Mouse (Mus musculus): ENCODE data around the gene Ppm1l. TPM values are rescaled to one million over a fixed set of nuclear protein-coding genes. Genes with fewer than 3 reads are reported as not detected.

The Ppm1l gene
- polyA plus RNA-seq, 2 experiments, result 7.1 to 12.2 TPM

GRCm38 (mm10) chr3:69489669-69490068 lies 173.0 kb downstream of the Ppm1l start:
- 81% methylated on average over 3 of the region's 3 CpGs for WGBS
- ATAC-seq (ENCODE audit: low FRiP score, low read depth) (no peak), DNase-seq (ENCODE audit: low spot score) (no peak)
- Histone ChIP-seq H3K27ac (replicated peaks; ENCODE audit: low read depth, low read length) (no peak overlapping the region), H3K36me3 (ENCODE audit: control insufficient read depth, insufficient read depth, low read length) (no peaks in the 10 kb centered on the region), H3K9ac (ENCODE audit: low read depth, low read length, severe bottlenecking) (no peak overlapping the region), H3K4me2 (replicated peaks; ENCODE audit: low read depth, low read length, severe bottlenecking) (no peak overlapping the region), H3K9me3 (ENCODE audit: control insufficient read depth, low read length) (no peaks in the 10 kb centered on the region), H3K27me3 (ENCODE audit: control insufficient read depth, insufficient read depth, low read length) (no peaks in the 10 kb centered on the region), H3K4me1 (ENCODE audit: control insufficient read depth, insufficient read depth, low read length) (peaks cover 24% of the 10 kb centered on the region), H3K4me3 (replicated peaks; ENCODE audit: low read length) (no peak overlapping the region)
- no peak for TF ChIP-seq POLR2A (IDR thresholded peaks at IDR 0.05; ENCODE audit: borderline replicate concordance, extremely low read depth, insufficient read depth, insufficient read length)

GRCm38 (mm10) chr3:69490981-69491681 lies 174.5 kb downstream of the Ppm1l start:
- Histone ChIP-seq H3K27me3 (ENCODE audit: control insufficient read depth, insufficient read depth, low read length) (no peaks in the 10 kb centered on the region), H3K27ac (replicated peaks; ENCODE audit: low read depth, low read length) (no peak overlapping the region), H3K9ac (ENCODE audit: low read depth, low read length, severe bottlenecking) (no peak overlapping the region), H3K4me1 (ENCODE audit: control insufficient read depth, insufficient read depth, low read length) (peaks cover 24% of the 10 kb centered on the region), H3K36me3 (ENCODE audit: control insufficient read depth, insufficient read depth, low read length) (no peaks in the 10 kb centered on the region), H3K4me2 (replicated peaks; ENCODE audit: low read depth, low read length, severe bottlenecking) (no peak overlapping the region), H3K9me3 (ENCODE audit: control insufficient read depth, low read length) (no peaks in the 10 kb centered on the region), H3K4me3 (replicated peaks; ENCODE audit: low read length) (no peak overlapping the region)
- 76% methylated on average over 6 of the region's 6 CpGs for WGBS
- no peak for DNase-seq (ENCODE audit: low spot score)
- no peak for ATAC-seq (ENCODE audit: low FRiP score, low read depth)
- no peak for TF ChIP-seq POLR2A (IDR thresholded peaks at IDR 0.05; ENCODE audit: borderline replicate concordance, extremely low read depth, insufficient read depth, insufficient read length)

GRCm38 (mm10) chr3:69494233-69495010 lies 177.8 kb downstream of the Ppm1l start:
- Histone ChIP-seq H3K4me2 (replicated peaks; ENCODE audit: low read depth, low read length, severe bottlenecking) (no peak overlapping the region), H3K4me1 (ENCODE audit: control insufficient read depth, insufficient read depth, low read length) (peaks cover 8% of the 10 kb centered on the region), H3K4me3 (replicated peaks; ENCODE audit: low read length) (no peak overlapping the region), H3K9me3 (ENCODE audit: control insufficient read depth, low read length) (no peaks in the 10 kb centered on the region), H3K36me3 (ENCODE audit: control insufficient read depth, insufficient read depth, low read length) (no peaks in the 10 kb centered on the region), H3K9ac (ENCODE audit: low read depth, low read length, severe bottlenecking) (no peak overlapping the region), H3K27ac (replicated peaks; ENCODE audit: low read depth, low read length) (no peak overlapping the region), H3K27me3 (ENCODE audit: control insufficient read depth, insufficient read depth, low read length) (no peaks in the 10 kb centered on the region)
- DNase-seq (ENCODE audit: low spot score) (no peak), ATAC-seq (ENCODE audit: low FRiP score, low read depth) (no peak)
- WGBS, result 38% methylated on average over 4 of the region's 4 CpGs
- no peak for TF ChIP-seq POLR2A (IDR thresholded peaks at IDR 0.05; ENCODE audit: borderline replicate concordance, extremely low read depth, insufficient read depth, insufficient read length)

GRCm38 (mm10) chr3:69497178-69497577 lies 180.5 kb downstream of the Ppm1l start:
- H3K27me3 ChIP-seq (ENCODE audit: control insufficient read depth, insufficient read depth, low read length), result no peaks in the 10 kb centered on the region
- DNase-seq (ENCODE audit: low spot score) (no peak), ATAC-seq (ENCODE audit: low FRiP score, low read depth) (no peak)
- no peak overlapping the region for H3K4me3 ChIP-seq (replicated peaks; ENCODE audit: low read length)
- H3K27ac ChIP-seq (replicated peaks; ENCODE audit: low read depth, low read length), result no peak overlapping the region
- no peak overlapping the region for H3K9ac ChIP-seq (ENCODE audit: low read depth, low read length, severe bottlenecking)
- no peaks in the 10 kb centered on the region for H3K36me3 ChIP-seq (ENCODE audit: control insufficient read depth, insufficient read depth, low read length)
- H3K4me1 ChIP-seq (ENCODE audit: control insufficient read depth, insufficient read depth, low read length), result peaks cover 13% of the 10 kb centered on the region
- no peak for TF ChIP-seq POLR2A (IDR thresholded peaks at IDR 0.05; ENCODE audit: borderline replicate concordance, extremely low read depth, insufficient read depth, insufficient read length)
- WGBS, result 73% methylated on average over 3 of the region's 3 CpGs
- no peaks in the 10 kb centered on the region for H3K9me3 ChIP-seq (ENCODE audit: control insufficient read depth, low read length)
- no peak overlapping the region for H3K4me2 ChIP-seq (replicated peaks; ENCODE audit: low read depth, low read length, severe bottlenecking)

- H3K9ac ChIP-seq (ENCODE audit: low read depth, low read length, severe bottlenecking), result no peak overlapping the region
- no peak for TF ChIP-seq POLR2A (IDR thresholded peaks at IDR 0.05; ENCODE audit: borderline replicate concordance, extremely low read depth, insufficient read depth, insufficient read length)
- H3K9me3 ChIP-seq (ENCODE audit: control insufficient read depth, low read length), result no peaks in the 10 kb centered on the region
- H3K36me3 ChIP-seq (ENCODE audit: control insufficient read depth, insufficient read depth, low read length), result no peaks in the 10 kb centered on the region
- DNase-seq (ENCODE audit: low spot score), result no peak
- H3K4me1 ChIP-seq (ENCODE audit: control insufficient read depth, insufficient read depth, low read length), result peaks cover 11% of the 10 kb centered on the region; the same call in 1 of the 2 replicates
- H3K4me3 ChIP-seq (replicated peaks; ENCODE audit: low read length), result no peak overlapping the region
- no peak overlapping the region for H3K27ac ChIP-seq (replicated peaks; ENCODE audit: low read depth, low read length)
- no peak overlapping the region for H3K4me2 ChIP-seq (replicated peaks; ENCODE audit: low read depth, low read length, severe bottlenecking)
- peak; percentile 57; the same call in 1 of the 2 replicates for ATAC-seq (ENCODE audit: low FRiP score, low read depth)
- 12% methylated on average over 6 of the region's 6 CpGs for WGBS
- no peaks in the 10 kb centered on the region for H3K27me3 ChIP-seq (ENCODE audit: control insufficient read depth, insufficient read depth, low read length)
Observed at GRCm38 (mm10) chr3:69502009-69502408, 185.3 kb downstream of the Ppm1l start.

Data from limb, embryonic 14.5 days (tissue).